Mouse (Mus musculus) kidney, adult 2 months (tissue): Measurements from ENCODE around the gene Rpp21. TPM values are rescaled to one million over a fixed set of nuclear protein-coding genes. Genes with fewer than 3 reads are reported as not detected.

Experiments used
- DNase-seq: peaks from one replicate; pipeline ENCODE4 v3.0.0; 2021
- H3K27ac ChIP-seq: fragments of 200-500 bp; 2 replicates; pipeline ENCODE4 v1.5.1; 2012; ENCODE audit warnings: low read depth, low read length, control low read depth, inconsistent platforms; ENCODE audit not compliant: insufficient read depth
- H3K27me3 ChIP-seq: fragments of 200-500 bp; replicated peaks from 2 replicates; pipeline ENCODE4 v1.6.1; 2012; ENCODE audit warnings: mild to moderate bottlenecking, moderate library complexity, low read length, inconsistent platforms; ENCODE audit not compliant: control insufficient read depth, insufficient read depth
- H3K36me3 ChIP-seq: fragments of 200-500 bp; 2 replicates; pipeline ENCODE4 v1.6.1; 2012; ENCODE audit warnings: mild to moderate bottlenecking, moderate library complexity, low read length, inconsistent platforms; ENCODE audit not compliant: control insufficient read depth, insufficient read depth
- H3K4me1 ChIP-seq: fragments of 200-500 bp; 2 replicates; pipeline ENCODE4 v1.6.1; 2011; ENCODE audit warnings: low read length; ENCODE audit not compliant: control insufficient read depth, insufficient read depth
- H3K4me3 ChIP-seq: fragments of 200-500 bp; 2 replicates; pipeline ENCODE4 v1.5.1; 2011; ENCODE audit warnings: mild to moderate bottlenecking, low read depth, low read length, control low read depth; ENCODE audit not compliant: insufficient read depth
- CTCF ChIP-seq: fragments of 200-500 bp; conservative IDR thresholded peaks from 2 replicates; pipeline ENCODE4 v1.5.1; 2011; ENCODE audit warnings: low read depth, mild to moderate bottlenecking, control low read depth, low read length, moderate library complexity, mixed read lengths; ENCODE audit not compliant: insufficient read depth, insufficient read length
- POLR2A ChIP-seq: fragments of 200-500 bp; IDR thresholded peaks from one replicate; pipeline ENCODE4 v1.6.1; 2011; ENCODE audit warnings: low read depth, low read length, control low read depth
- WGBS: fragments of 180-500 bp; shearing (Covaris S2); methylation state at CpG from one replicate; pipeline ENCODE4 v1.1.7; 2018; 5-methylcytosine and 5-hydroxymethylcytosine counted together
- polyA plus RNA-seq: library from polyadenylated mRNA; depleted of rRNA; stranded (reverse); fragments of >200 nt; gene quantifications from 2 replicates; pipeline ENCODE4 v1.2.3, GENCODE M21; 2012; rRNA removed

Gene Rpp21
- polyA plus RNA-seq, 1 experiment: 101 TPM

DNA sequence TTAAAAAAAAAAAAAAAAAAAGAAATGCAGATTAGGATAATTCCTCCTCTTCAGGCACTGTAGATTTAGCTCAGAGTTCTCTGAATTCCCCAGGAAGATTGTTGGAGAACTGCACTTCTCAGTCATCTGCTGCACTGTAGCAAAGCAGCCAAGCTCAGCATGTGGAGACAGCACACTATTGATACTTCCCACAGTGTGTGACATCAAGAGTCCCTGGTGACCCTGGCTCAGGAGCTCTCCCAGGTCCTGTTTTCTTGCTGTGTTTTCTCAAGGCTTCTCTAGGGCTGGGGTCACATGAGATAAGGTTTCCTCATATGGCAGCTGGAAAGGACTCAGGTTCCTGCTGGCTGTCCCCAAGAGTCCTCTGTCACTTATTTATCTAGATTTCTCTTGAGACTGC is 51.0 kb downstream of the Rpp21 start:
- DNase-seq: no peak
- TF ChIP-seq POLR2A: no peak
- no peaks in the 10 kb centered on the region for H3K36me3 ChIP-seq
- H3K27me3 ChIP-seq: no peaks in the 10 kb centered on the region
- no peaks in the 10 kb centered on the region for H3K4me1 ChIP-seq
- H3K27ac ChIP-seq: no peak overlapping the region
- no peak overlapping the region for H3K4me3 ChIP-seq

DNA sequence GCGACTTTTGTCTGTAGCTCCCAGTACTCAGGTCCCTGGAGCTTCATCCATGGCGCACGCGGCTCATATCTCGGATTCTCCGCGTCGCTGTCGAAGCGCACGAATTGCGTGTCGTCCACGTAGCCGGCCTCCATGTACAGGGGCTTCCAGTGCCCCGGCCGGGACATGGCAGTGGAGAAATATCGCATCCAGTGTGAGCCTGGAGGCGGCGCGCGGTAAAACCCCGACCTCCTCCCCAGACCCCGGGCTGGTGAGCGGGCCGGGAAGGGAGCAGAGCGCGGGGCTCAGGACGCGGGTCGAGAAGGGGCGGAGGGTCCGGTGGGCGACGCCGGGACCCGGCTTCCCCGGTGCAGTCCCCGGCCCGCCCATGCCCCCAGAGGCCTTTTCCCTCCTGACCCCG is 52.0 kb downstream of the Rpp21 start:
- TF ChIP-seq POLR2A (no peak), CTCF (no peak)
- H3K36me3 ChIP-seq: no peaks in the 10 kb centered on the region
- H3K27me3 ChIP-seq: no peaks in the 10 kb centered on the region
- peak overlapping the region; percentile 64 for H3K4me3 ChIP-seq
- under 1% methylated on average over 41 of the region's 41 CpGs for WGBS
- no peaks in the 10 kb centered on the region for H3K4me1 ChIP-seq
- no peak overlapping the region for H3K27ac ChIP-seq
- DNase-seq: no peak

Other genes with a start within 250 kb of the Rpp21 start
- gene H2-T24, start 237.5 kb downstream of the Rpp21 start, polyA plus RNA-seq: 3.5 and 5.4 TPM in 2 replicates
- gene H2-T23, start 225.2 kb downstream of the Rpp21 start, polyA plus RNA-seq: 174 and 175 TPM in 2 replicates
- gene H2-T22, start 215.3 kb downstream of the Rpp21 start, polyA plus RNA-seq: 70.6 and 73.2 TPM in 2 replicates
- gene Gm6034, start 215.1 kb downstream of the Rpp21 start, polyA plus RNA-seq: not detected in 2 replicates
- gene Gm11127, start 199.7 kb downstream of the Rpp21 start, polyA plus RNA-seq: 13.9 and 14.8 TPM in 2 replicates
- 0.15 and 0.36 TPM in 2 replicates for gene Gm19684, start 136.4 kb downstream of the Rpp21 start, polyA plus RNA-seq
- gene Gm7030, start 128.6 kb downstream of the Rpp21 start, polyA plus RNA-seq: 0.19 TPM in 1 of 2 replicates, not detected in the other
- gene Gm8909, start 89.5 kb downstream of the Rpp21 start, polyA plus RNA-seq: 0.14 TPM in 1 of 2 replicates, not detected in the other
- not detected in 2 replicates for gene H2-T3, start 67.8 kb downstream of the Rpp21 start, polyA plus RNA-seq
- gene Trim39, start 14.2 kb upstream of the Rpp21 start, polyA plus RNA-seq: 11.1 and 11.4 TPM in 2 replicates
- gene H2-M10.2, start 28.4 kb upstream of the Rpp21 start, polyA plus RNA-seq: not detected in 2 replicates
- not detected in 2 replicates for gene H2-M10.1, start 68.1 kb upstream of the Rpp21 start, polyA plus RNA-seq
- gene H2-M10.3, start 110.3 kb upstream of the Rpp21 start, polyA plus RNA-seq: not detected in 2 replicates
- not detected in 2 replicates for gene H2-M10.4, start 204.3 kb upstream of the Rpp21 start, polyA plus RNA-seq